Mouse (Mus musculus) midbrain, embryonic 14.5 days (tissue): ENCODE results near the gene Ccni. TPM values are rescaled to one million over a fixed set of nuclear protein-coding genes. Genes with fewer than 3 reads are reported as not detected.

Experiments used
- ATAC-seq: fragments of 200-750 bp; cut with Nextera tagmentation; 2 replicates; pipeline ENCODE4 v1.8.0; 2017; ENCODE audit warnings: moderate number of reproducible peaks, moderate library complexity; ENCODE audit not compliant: low FRiP score, low TSS enrichment
- DNase-seq: peaks from one replicate; pipeline ENCODE4 v3.0.0-alpha.2; 2015
- H3K27ac ChIP-seq: fragments of 300-500 bp; sonication (generic); replicated peaks from 2 replicates; pipeline ENCODE4 v1.5.1; 2014; ENCODE audit warnings: mild to moderate bottlenecking, low read depth, low read length, moderate library complexity
- H3K27me3 ChIP-seq: fragments of 300-500 bp; sonication (generic); 2 replicates; pipeline ENCODE4 v1.6.1; 2014; ENCODE audit warnings: low read length, control low read depth, mixed read lengths; ENCODE audit not compliant: control insufficient read depth, insufficient read depth
- H3K36me3 ChIP-seq: fragments of 300-500 bp; sonication (generic); 2 replicates; pipeline ENCODE4 v1.6.1; 2014; ENCODE audit warnings: low read length, control low read depth; ENCODE audit not compliant: control insufficient read depth, insufficient read depth
- H3K4me1 ChIP-seq: fragments of 300-500 bp; sonication (generic); 2 replicates; pipeline ENCODE4 v1.6.1; 2014; ENCODE audit warnings: mild to moderate bottlenecking, antibody characterized with exemption, low read length, control low read depth; ENCODE audit not compliant: control insufficient read depth, insufficient read depth
- H3K4me2 ChIP-seq: fragments of 300-500 bp; sonication (generic); 2 replicates; pipeline ENCODE4 v1.6.1; 2014; ENCODE audit warnings: mild to moderate bottlenecking, low read length, moderate library complexity
- H3K4me3 ChIP-seq: fragments of 300-500 bp; sonication (generic); replicated peaks from 2 replicates; pipeline ENCODE4 v1.5.1; 2014; ENCODE audit warnings: low read depth, low read length
- H3K9ac ChIP-seq: fragments of 300-500 bp; sonication (generic); replicated peaks from 2 replicates; pipeline ENCODE4 v1.6.1; 2014; ENCODE audit warnings: mild to moderate bottlenecking, low read length, moderate library complexity
- H3K9me3 ChIP-seq: fragments of 300-500 bp; sonication (generic); 2 replicates; pipeline ENCODE4 v1.6.1; 2016; ENCODE audit warnings: low read length, control low read depth, mixed read lengths; ENCODE audit not compliant: control insufficient read depth
- WGBS: fragments of 180-500 bp; shearing (Covaris S2); extraction: QIAGEN DNeasy Blood & Tissue Kit; methylation state at CpG from one replicate; pipeline ENCODE4 v1.1.7; 2014; 5-methylcytosine and 5-hydroxymethylcytosine counted together
- polyA plus RNA-seq: library from polyadenylated mRNA; unstranded; fragments of >200 nt; fragmentation: Nextera tagmentation; extraction: Ambion mirVana; gene quantifications from 2 replicates; pipeline ENCODE4 v1.2.1, GENCODE M21; 2014

Ccni gene
- polyA plus RNA-seq, 1 experiment from 2014 or later, result 191 TPM

GRCm38 (mm10) chr5:93218375-93218774, 12.1 kb upstream of the Ccni start:
- 91% methylated on average over 3 of the region's 3 CpGs for WGBS
- Histone ChIP-seq H3K4me2 (no peak overlapping the region), H3K36me3 (no peaks in the 10 kb centered on the region), H3K27me3 (no peaks in the 10 kb centered on the region), H3K9me3 (no peaks in the 10 kb centered on the region), H3K27ac (no peak overlapping the region), H3K4me1 (no peaks in the 10 kb centered on the region), H3K4me3 (no peak overlapping the region), H3K9ac (no peak overlapping the region)
- ATAC-seq (no peak), DNase-seq (no peak)

GRCm38 (mm10) chr5:93207555-93207954, 1.3 kb upstream of the Ccni start:
- no peak overlapping the region for H3K27ac ChIP-seq
- no peaks in the 10 kb centered on the region for H3K27me3 ChIP-seq
- H3K9me3 ChIP-seq, result no peaks in the 10 kb centered on the region
- H3K4me3 ChIP-seq, result no peak overlapping the region
- WGBS, result 74% methylated on average over 1 of the region's 1 CpGs
- DNase-seq (no peak), ATAC-seq (no peak)
- no peaks in the 10 kb centered on the region for H3K36me3 ChIP-seq
- peak overlapping the region; percentile 83 for H3K4me2 ChIP-seq
- peaks cover 15% of the 10 kb centered on the region for H3K4me1 ChIP-seq
- H3K9ac ChIP-seq, result no peak overlapping the region

GRCm38 (mm10) chr5:93207006-93207348, 682 bp upstream of the Ccni start:
- DNase-seq (peak; percentile 77), ATAC-seq (no peak; the same call in 1 of the 2 replicates)
- no peaks in the 10 kb centered on the region for H3K9me3 ChIP-seq
- no peaks in the 10 kb centered on the region for H3K27me3 ChIP-seq
- H3K4me3 ChIP-seq, result peak overlapping the region; percentile 68
- H3K27ac ChIP-seq, result peak overlapping the region; percentile 90
- peak overlapping the region; percentile 83 for H3K4me2 ChIP-seq
- H3K9ac ChIP-seq, result peak overlapping the region; percentile 87
- H3K4me1 ChIP-seq, result peaks cover 15% of the 10 kb centered on the region
- WGBS, result 6% methylated on average over 6 of the region's 6 CpGs
- H3K36me3 ChIP-seq, result peaks cover 3% of the 10 kb centered on the region

GRCm38 (mm10) chr5:93205371-93206108, 755 bp downstream of the Ccni start:
- Histone ChIP-seq H3K9ac (peak overlapping the region; percentile 87), H3K27ac (peak overlapping the region; percentile 90), H3K4me3 (peak overlapping the region; percentile 68), H3K4me2 (peak overlapping the region; percentile 83), H3K27me3 (no peaks in the 10 kb centered on the region), H3K9me3 (no peaks in the 10 kb centered on the region), H3K36me3 (peaks cover 16% of the 10 kb centered on the region), H3K4me1 (peaks cover 15% of the 10 kb centered on the region)
- ATAC-seq (peak; percentile 55), DNase-seq (peak; percentile 71)
- under 1% methylated on average over 63 of the region's 63 CpGs for WGBS

- ATAC-seq (no peak), DNase-seq (no peak)
- no peak overlapping the region for H3K4me3 ChIP-seq
- no peaks in the 10 kb centered on the region for H3K27me3 ChIP-seq
- H3K4me1 ChIP-seq, result peaks cover 15% of the 10 kb centered on the region
- no peak overlapping the region for H3K4me2 ChIP-seq
- H3K36me3 ChIP-seq, result peaks cover 45% of the 10 kb centered on the region
- no peaks in the 10 kb centered on the region for H3K9me3 ChIP-seq
- 95% methylated on average over 1 of the region's 1 CpGs for WGBS
- no peak overlapping the region for H3K27ac ChIP-seq
- H3K9ac ChIP-seq, result no peak overlapping the region
Observed at GRCm38 (mm10) chr5:93201181-93201580, 5.1 kb downstream of the Ccni start.

- 93% methylated on average over 3 of the region's 3 CpGs for WGBS
- H3K27me3 ChIP-seq, result no peaks in the 10 kb centered on the region
- H3K4me3 ChIP-seq, result no peak overlapping the region
- peaks cover 45% of the 10 kb centered on the region for H3K36me3 ChIP-seq
- H3K4me2 ChIP-seq, result no peak overlapping the region
- no peaks in the 10 kb centered on the region for H3K9me3 ChIP-seq
- H3K4me1 ChIP-seq, result peaks cover 3% of the 10 kb centered on the region; the same call in 1 of the 2 replicates
- DNase-seq, result no peak
- ATAC-seq, result no peak
- no peak overlapping the region for H3K9ac ChIP-seq
- H3K27ac ChIP-seq, result no peak overlapping the region
Observed at GRCm38 (mm10) chr5:93198232-93198631, 8.1 kb downstream of the Ccni start.

- Histone ChIP-seq H3K27me3 (no peaks in the 10 kb centered on the region), H3K4me2 (no peak overlapping the region), H3K36me3 (peaks cover 42% of the 10 kb centered on the region), H3K4me1 (no peaks in the 10 kb centered on the region), H3K4me3 (no peak overlapping the region), H3K9me3 (no peaks in the 10 kb centered on the region), H3K27ac (no peak overlapping the region), H3K9ac (no peak overlapping the region)
- WGBS, result 95% methylated on average over 5 of the region's 5 CpGs
- DNase-seq, result no peak
- no peak for ATAC-seq
Observed at GRCm38 (mm10) chr5:93190428-93190827, 15.9 kb downstream of the Ccni start.

GRCm38 (mm10) chr5:93189607-93190006, 16.7 kb downstream of the Ccni start:
- no peak overlapping the region for H3K4me3 ChIP-seq
- no peaks in the 10 kb centered on the region for H3K4me1 ChIP-seq
- no peaks in the 10 kb centered on the region for H3K9me3 ChIP-seq
- peaks cover 50% of the 10 kb centered on the region for H3K36me3 ChIP-seq
- H3K4me2 ChIP-seq, result no peak overlapping the region
- H3K27me3 ChIP-seq, result no peaks in the 10 kb centered on the region
- ATAC-seq, result no peak
- 69% methylated on average over 3 of the region's 3 CpGs for WGBS
- no peak overlapping the region for H3K9ac ChIP-seq
- DNase-seq, result no peak
- no peak overlapping the region for H3K27ac ChIP-seq

GRCm38 (mm10) chr5:93184548-93184947, 21.7 kb downstream of the Ccni start:
- Histone ChIP-seq H3K9me3 (no peaks in the 10 kb centered on the region), H3K36me3 (peaks cover 79% of the 10 kb centered on the region), H3K4me3 (no peak overlapping the region), H3K27ac (no peak overlapping the region), H3K27me3 (no peaks in the 10 kb centered on the region), H3K4me1 (no peaks in the 10 kb centered on the region), H3K4me2 (no peak overlapping the region), H3K9ac (no peak overlapping the region)
- ATAC-seq (no peak), DNase-seq (no peak)
- WGBS, result 92% methylated on average over 6 of the region's 6 CpGs
